Mouse (Mus musculus) lung, adult 2 months (tissue): ENCODE measurements around the gene Slc52a3.

Experiments
- CTCF ChIP-seq: fragments of 200-500 bp; IDR thresholded peaks from 2 replicates; pipeline ENCODE4 v1.5.1; 2011; ENCODE audit warnings: mild to moderate bottlenecking, low read length, control low read depth; ENCODE audit not compliant: insufficient read depth
- POLR2A ChIP-seq: fragments of 200-500 bp; IDR thresholded peaks from 2 replicates; pipeline ENCODE4 v1.6.1; 2011; ENCODE audit warnings: low read depth, mild to moderate bottlenecking, control low read depth, low read length, borderline replicate concordance; ENCODE audit errors: extremely low read depth

- no peak for TF ChIP-seq POLR2A
- TF ChIP-seq CTCF, result no peak
Measured at GRCm38 (mm10) chr2:152000291-152000679, 4.0 kb downstream of the Slc52a3 start.
